Mouse (Mus musculus): Measurements from ENCODE around the gene Ehf.

Gene Ehf

GRCm38 (mm10) chr2:103293214-103293613 lies 9.9 kb downstream of the Ehf start:
- DNase-seq = no peak

- no peak for DNase-seq
These were observed 12.3 kb downstream of the Ehf start for GRCm38 (mm10) chr2:103290705-103291269.

- DNase-seq = no peak
These were observed 12.9 kb downstream of the Ehf start for GRCm38 (mm10) chr2:103290167-103290566.

DNA sequence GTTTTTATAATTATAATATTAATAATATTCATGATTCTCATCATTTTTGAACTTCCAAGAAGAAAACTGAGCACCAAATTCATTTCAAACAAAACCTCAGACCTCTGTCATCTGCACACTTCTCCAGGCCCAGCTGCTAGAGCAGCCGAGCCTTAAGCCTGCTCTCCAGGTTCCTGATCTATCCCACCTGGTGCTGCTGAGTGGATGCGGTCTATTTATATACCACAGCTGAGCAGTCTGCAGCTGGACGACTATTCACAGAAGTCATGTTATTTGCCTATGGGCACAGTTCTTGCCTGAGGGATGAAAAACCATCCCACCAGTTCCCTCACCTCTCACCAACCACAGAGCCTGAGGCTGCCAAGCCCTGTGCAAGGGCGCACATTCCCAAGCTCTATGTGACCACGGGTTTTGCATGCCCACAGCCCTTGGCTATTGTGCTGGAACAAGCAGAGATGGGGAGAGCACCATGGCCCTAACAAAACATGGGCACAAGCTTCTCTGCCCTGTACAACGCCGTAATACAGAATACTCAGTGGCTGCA lies 13.6 kb downstream of the Ehf start:
- no peak for DNase-seq

DNA sequence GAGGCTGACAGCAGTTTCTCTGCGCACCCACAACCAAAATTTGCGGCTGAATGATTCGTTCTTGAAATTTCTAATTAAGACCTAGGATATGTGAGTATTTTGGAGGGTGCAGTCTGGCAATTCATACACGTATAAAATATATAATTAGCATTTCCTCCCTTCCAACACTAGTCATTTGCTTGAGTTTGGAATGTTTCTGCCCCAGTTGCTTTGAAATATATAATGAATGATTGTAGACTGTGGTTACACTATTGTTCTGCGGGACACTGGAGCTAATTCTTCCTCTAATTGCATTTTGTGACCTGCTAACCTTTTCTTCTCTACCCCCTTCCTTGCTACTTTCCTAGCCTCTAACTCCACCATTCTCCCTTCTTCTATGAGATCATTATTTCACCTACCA lies 15.4 kb downstream of the Ehf start:
- no peak for DNase-seq

GRCm38 (mm10) chr2:103285561-103285960 lies 17.5 kb downstream of the Ehf start:
- DNase-seq = no peak

DNA sequence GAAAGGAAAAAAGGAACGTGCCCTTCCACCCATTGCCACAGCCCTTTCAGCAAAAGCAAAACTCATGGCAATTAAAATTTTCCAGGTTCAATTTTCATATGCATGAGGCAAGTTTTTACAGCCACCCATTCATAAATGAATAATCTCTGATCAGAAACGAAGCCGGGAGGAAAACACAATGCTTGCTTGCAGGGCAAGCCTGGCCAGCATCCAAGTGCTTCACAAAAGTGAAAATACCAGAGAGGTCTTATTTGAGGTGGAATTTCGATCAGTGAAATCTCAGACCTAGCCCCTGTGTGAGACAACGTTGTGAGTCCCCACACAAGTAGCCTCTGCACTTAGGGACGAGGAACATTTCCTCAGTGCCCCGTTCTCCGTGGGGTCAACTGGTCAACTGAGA lies 19.3 kb downstream of the Ehf start:
- no peak for DNase-seq

DNA sequence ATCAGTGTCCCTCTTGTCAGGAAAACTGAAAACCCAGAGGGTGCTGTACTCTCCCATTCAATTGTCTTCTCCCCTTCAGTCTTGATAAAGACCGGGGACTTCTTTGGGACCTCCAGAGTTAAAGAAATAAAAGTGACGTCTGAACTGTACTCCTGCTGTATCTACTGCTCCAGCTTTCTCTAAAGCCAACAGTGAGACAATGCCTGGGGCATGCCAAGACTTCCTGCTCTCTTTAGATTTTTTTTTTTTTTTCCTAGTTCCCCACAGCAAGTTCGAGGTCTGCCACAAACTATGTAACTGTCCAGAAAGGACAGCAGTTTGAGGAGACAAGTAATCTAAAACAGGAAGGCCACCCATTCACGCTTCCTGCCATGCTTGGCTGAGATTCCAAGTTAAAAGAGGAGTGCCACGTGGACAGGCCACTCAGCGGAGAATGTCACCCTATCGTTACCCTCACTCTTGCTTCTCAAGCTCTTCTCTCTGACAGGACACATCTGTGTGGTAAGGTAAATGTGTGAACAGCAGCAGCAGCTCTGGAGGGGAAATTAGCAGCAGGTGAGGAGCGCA lies 20.8 kb downstream of the Ehf start:
- DNase-seq = no peak

DNA sequence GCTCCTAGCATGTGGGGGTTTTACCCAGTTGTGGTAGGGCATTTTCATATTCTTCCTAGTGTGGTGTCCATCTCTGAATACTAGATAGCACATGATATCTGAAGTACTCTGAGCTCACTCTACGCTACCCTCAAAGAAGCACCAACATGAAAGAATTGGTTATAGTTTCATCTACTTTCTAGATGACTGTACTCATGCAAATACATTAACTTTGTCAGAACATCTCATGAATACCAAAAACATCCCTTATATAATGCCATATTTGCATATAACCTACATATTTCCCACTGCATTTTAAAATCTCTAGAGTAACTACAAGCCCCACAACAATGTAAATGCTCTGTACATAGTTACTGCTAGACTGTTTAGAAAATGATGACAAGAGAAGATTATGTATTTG lies 23.2 kb downstream of the Ehf start:
- DNase-seq = no peak

- no peak for DNase-seq
These were observed 24.6 kb downstream of the Ehf start for GRCm38 (mm10) chr2:103278476-103278875.

GRCm38 (mm10) chr2:103277794-103278193 lies 25.3 kb downstream of the Ehf start:
- DNase-seq = no peak

DNA sequence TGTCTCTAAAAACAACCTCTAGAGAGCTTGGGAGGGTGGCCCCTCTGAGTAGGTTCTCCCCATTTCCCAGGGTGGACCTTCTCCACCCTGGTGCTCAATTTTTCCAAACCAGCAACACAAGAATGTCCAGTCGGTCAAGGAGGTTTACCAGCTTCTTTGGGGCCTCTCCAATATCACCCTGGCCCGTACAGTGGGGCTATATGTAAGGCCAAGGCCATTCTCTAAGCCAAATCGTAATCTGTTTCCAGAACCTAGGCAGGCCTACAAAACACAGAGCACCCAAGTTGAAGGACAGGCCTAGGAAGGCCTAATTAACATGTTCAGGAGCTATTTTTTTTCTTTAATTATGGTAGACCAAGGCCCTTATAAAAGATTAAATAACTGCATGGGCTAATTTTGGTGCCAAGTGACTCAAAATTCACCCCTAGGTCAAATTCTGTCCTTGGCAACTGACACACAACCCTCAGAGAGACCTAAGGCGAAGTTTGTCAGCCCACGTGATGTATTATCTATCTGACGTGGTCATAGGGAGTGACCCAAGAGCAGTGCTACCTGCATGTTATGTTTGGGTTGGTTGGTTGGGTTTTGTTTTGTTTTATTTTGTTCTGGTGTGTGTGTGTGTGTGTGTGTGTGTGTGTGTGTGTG lies 27.6 kb downstream of the Ehf start:
- DNase-seq = no peak

- DNase-seq = no peak
These were observed 28.3 kb downstream of the Ehf start for GRCm38 (mm10) chr2:103274803-103275202.

GRCm38 (mm10) chr2:103274270-103274669 lies 28.8 kb downstream of the Ehf start:
- DNase-seq = no peak

DNA sequence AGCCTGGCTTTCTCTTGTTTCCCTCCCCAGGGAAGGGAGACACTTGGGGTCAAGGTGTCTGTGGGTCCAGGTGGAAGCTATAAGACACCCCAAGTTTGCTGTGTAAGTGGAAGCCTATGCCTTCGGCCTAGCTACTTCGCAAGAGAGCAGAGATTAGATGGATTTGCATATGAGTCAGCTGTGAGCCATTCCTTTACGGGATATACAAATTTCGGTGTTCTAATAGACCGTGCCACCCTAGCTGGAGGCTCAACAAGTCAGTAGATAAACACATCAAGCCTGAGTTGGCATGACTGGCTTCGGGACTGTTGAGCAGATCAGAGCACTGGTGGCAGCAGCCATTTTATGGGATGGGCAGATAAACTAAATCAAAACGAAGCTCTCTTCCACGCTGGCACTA lies 31.6 kb downstream of the Ehf start:
- DNase-seq = no peak

GRCm38 (mm10) chr2:103270556-103271160 lies 32.4 kb downstream of the Ehf start:
- no peak for DNase-seq

GRCm38 (mm10) chr2:103239086-103239485 lies 64.0 kb downstream of the Ehf start:
- no peak for DNase-seq

DNA sequence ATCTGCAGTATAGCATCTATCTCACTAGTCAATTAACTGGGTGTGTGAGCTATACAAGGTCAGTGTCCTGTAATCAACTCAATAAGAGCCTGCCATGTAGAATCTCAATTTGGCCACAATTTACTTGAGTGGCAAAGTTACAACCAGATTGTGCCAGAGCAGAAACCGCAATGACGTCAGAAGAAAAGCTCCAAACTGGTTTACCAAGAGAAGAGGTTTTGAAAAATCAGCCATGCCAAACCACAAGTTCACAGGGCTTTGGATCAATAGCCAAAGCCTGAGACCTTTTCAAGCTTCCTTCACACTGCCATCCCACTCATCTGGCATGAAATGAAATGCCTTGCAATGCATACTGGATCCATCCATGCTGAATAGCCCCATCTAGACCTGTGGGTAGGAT lies 76.3 kb downstream of the Ehf start:
- DNase-seq = no peak

- no peak for DNase-seq
These were observed 82.2 kb downstream of the Ehf start for GRCm38 (mm10) chr2:103220871-103221270.

DNA sequence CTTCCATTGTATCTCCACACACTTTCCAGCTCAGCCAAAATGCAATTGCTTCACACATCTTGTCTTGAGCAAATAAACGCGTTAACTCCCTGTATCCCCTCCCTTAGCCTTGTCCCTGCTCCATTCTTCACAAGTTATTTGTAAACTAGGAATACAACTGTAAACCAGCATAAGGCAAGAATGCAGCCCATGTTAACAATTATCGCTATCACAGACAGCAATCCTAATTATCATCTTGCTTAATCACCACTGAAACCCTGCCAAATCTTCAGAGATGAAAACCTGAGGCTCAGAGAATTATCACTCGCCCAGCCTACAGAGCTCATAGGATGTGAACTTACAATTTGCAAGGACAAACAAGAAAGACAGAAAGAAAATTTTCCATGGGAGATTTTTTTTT lies 84.8 kb downstream of the Ehf start:
- DNase-seq = no peak

DNA sequence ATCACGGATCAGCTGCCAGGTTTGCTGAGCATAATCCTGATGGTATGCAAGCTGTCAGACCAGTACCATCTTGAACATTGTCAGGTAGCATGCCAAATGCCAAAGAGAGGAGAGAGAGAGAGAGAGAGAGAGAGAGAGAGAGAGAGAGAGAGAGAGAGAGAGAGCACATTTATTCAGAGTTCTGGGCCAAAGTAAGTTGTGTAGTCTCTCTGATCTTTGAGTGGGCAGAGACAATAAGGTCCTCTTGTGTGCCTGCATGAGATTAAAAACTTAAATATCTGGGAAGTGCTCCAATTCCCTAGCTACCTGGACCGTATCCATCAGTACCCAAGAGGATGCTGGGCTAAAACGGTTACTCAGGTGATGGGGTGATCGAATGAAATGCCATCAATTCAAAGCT lies 87.3 kb downstream of the Ehf start:
- no peak for DNase-seq

GRCm38 (mm10) chr2:103214861-103215260 lies 88.2 kb downstream of the Ehf start:
- DNase-seq = no peak

DNA sequence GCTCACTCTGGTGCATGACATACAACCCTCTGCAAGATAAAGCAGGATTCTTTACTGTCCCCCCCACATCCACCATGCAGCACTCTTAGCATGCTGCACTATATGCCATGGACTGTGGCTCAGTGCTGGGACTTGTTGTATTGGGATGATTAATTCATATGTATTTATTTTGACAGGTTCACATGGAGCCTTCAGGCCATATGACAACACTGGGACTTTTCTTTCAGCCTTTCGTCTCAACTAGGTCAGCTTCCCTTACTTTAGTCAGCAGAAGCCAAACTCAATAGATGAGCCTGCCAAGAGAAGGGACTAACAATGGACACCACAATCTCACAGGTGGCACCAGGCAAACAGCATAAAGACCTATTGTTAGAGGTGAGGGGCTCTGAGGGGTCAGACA lies 89.5 kb downstream of the Ehf start:
- no peak for DNase-seq
